Mouse (Mus musculus): ENCODE results near the gene Pbxip1. TPM values are rescaled to one million over a fixed set of nuclear protein-coding genes. Genes with fewer than 3 reads are reported as not detected.

Pbxip1 gene
- polyA plus RNA-seq, 1 experiment, result 36.5 TPM

DNA sequence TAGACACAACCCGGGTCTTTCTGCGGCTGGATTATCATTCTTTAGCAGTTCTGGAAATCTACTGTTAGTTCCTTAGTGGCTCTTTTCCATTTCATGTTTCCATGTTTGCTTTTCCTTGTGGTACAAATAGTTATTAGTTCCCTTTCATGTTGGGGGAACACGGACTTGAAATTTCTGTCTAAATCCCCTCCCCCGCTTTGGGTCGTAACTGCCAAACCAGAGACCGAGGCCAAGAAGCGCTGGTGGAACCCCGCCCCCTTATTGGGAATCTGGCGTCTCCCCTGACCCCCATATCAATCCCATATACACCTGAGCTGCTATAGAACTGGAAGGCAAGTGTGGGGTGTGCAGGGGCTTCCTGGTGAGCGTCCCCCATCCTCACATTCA, 41.1 kb upstream of the Pbxip1 start:
- Histone ChIP-seq H3K4me1 (ENCODE audit: control insufficient read depth, insufficient read depth, insufficient read length, low read length) (no peaks in the 10 kb centered on the region; the same call in 1 of the 2 replicates), H3K36me3 (ENCODE audit: control insufficient read depth, insufficient read depth, low read length) (peaks cover 3% of the 10 kb centered on the region; the same call in 1 of the 2 replicates), H3K27me3 (ENCODE audit: control insufficient read depth, insufficient read depth, low read length) (no peaks in the 10 kb centered on the region), H3K4me3 (ENCODE audit: low read depth, low read length) (peak overlapping the region; percentile 72), H3K27ac (ENCODE audit: insufficient read depth, low read depth, low read length) (peak overlapping the region; percentile 97)
- 4% methylated on average over 10 of the region's 10 CpGs for WGBS
- TF ChIP-seq CTCF (IDR thresholded peaks at IDR 0.05; ENCODE audit: extremely low read depth, insufficient read length, insufficient replicate concordance, low read depth, low read length) (no peak), POLR2A (IDR thresholded peaks at IDR 0.05; ENCODE audit: low read depth, low read length) (no peak)

GRCm38 (mm10) chr3:89395806-89396653, 40.5 kb upstream of the Pbxip1 start:
- WGBS, result under 1% methylated on average over 42 of the region's 44 CpGs
- H3K36me3 ChIP-seq (ENCODE audit: control insufficient read depth, insufficient read depth, low read length), result peaks cover 3% of the 10 kb centered on the region; the same call in 1 of the 2 replicates
- H3K4me3 ChIP-seq (ENCODE audit: low read depth, low read length), result peak overlapping the region; percentile 72
- TF ChIP-seq CTCF (IDR thresholded peaks at IDR 0.05; ENCODE audit: extremely low read depth, insufficient read length, insufficient replicate concordance, low read depth, low read length) (peak; percentile 92; the same call in 1 of the 2 replicates), POLR2A (IDR thresholded peaks at IDR 0.05; ENCODE audit: low read depth, low read length) (no peak; the same call in 1 of the 2 replicates)
- no peaks in the 10 kb centered on the region; the same call in 1 of the 2 replicates for H3K4me1 ChIP-seq (ENCODE audit: control insufficient read depth, insufficient read depth, insufficient read length, low read length)
- no peaks in the 10 kb centered on the region for H3K27me3 ChIP-seq (ENCODE audit: control insufficient read depth, insufficient read depth, low read length)
- peak overlapping the region; percentile 97 for H3K27ac ChIP-seq (ENCODE audit: insufficient read depth, low read depth, low read length)

DNA sequence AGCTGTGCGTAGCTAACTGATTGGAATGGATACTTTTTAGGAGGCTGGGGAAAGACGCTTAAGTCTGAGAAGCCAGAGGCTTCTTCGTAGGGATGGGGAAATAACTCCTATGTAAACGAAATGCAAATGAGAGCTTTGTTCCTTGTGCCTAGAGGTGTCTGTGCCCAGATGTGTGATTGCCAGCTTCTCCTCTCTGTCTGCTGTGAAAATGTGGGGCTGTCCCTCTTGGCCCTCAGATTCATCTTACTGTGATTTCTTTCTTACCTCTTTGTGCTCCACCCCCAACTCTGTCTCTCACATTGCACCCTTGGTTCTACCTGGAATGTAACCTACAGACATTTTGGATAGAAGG, 39.9 kb upstream of the Pbxip1 start:
- peak overlapping the region; percentile 72; the same call in 1 of the 2 replicates for H3K4me3 ChIP-seq (ENCODE audit: low read depth, low read length)
- TF ChIP-seq CTCF (IDR thresholded peaks at IDR 0.05; ENCODE audit: extremely low read depth, insufficient read length, insufficient replicate concordance, low read depth, low read length), result no peak
- TF ChIP-seq POLR2A (IDR thresholded peaks at IDR 0.05; ENCODE audit: low read depth, low read length), result no peak
- H3K4me1 ChIP-seq (ENCODE audit: control insufficient read depth, insufficient read depth, insufficient read length, low read length), result no peaks in the 10 kb centered on the region; the same call in 1 of the 2 replicates
- 3% methylated on average over 4 of the region's 4 CpGs for WGBS
- no peak overlapping the region for H3K27ac ChIP-seq (ENCODE audit: insufficient read depth, low read depth, low read length)
- no peaks in the 10 kb centered on the region for H3K27me3 ChIP-seq (ENCODE audit: control insufficient read depth, insufficient read depth, low read length)
- peaks cover 7% of the 10 kb centered on the region for H3K36me3 ChIP-seq (ENCODE audit: control insufficient read depth, insufficient read depth, low read length)

DNA sequence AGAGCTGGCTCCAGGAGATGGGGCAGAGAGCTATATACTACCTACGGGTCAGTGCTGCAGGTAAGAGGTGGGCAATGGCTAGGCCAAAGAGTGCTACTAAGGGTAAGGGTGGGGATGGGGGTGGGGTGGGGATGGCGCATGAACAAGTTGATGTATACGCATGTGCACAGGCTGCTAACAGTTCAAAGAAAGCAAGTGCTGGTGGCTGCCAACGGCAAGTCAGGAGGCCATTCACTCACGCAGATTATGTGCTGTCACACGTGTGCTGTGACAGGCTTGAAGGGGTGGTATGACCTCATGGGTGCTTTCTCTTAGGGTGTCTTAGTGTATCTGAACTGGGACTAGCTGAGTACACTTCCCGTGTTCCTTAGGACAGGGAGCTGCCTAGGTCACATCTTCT, 35.2 kb upstream of the Pbxip1 start:
- peaks cover 39% of the 10 kb centered on the region for H3K36me3 ChIP-seq (ENCODE audit: control insufficient read depth, insufficient read depth, low read length)
- no peak for TF ChIP-seq POLR2A (IDR thresholded peaks at IDR 0.05; ENCODE audit: low read depth, low read length)
- no peak for TF ChIP-seq CTCF (IDR thresholded peaks at IDR 0.05; ENCODE audit: extremely low read depth, insufficient read length, insufficient replicate concordance, low read depth, low read length)
- H3K27me3 ChIP-seq (ENCODE audit: control insufficient read depth, insufficient read depth, low read length), result no peaks in the 10 kb centered on the region
- H3K4me3 ChIP-seq (ENCODE audit: low read depth, low read length), result no peak overlapping the region
- H3K27ac ChIP-seq (ENCODE audit: insufficient read depth, low read depth, low read length), result no peak overlapping the region
- 77% methylated on average over 7 of the region's 7 CpGs for WGBS
- peaks cover 6% of the 10 kb centered on the region; the same call in 1 of the 2 replicates for H3K4me1 ChIP-seq (ENCODE audit: control insufficient read depth, insufficient read depth, insufficient read length, low read length)

GRCm38 (mm10) chr3:89402693-89403092, 33.8 kb upstream of the Pbxip1 start, which contains the start of gene Lenep:
Gene Lenep, minus strand, starts transcription at chr3:89402793.
- Histone ChIP-seq H3K4me1 (ENCODE audit: control insufficient read depth, insufficient read depth, insufficient read length, low read length) (peaks cover 6% of the 10 kb centered on the region; the same call in 1 of the 2 replicates), H3K4me3 (ENCODE audit: low read depth, low read length) (no peak within 1 kb of the TSS), H3K36me3 (ENCODE audit: control insufficient read depth, insufficient read depth, low read length) (peaks cover 48% of the 10 kb centered on the region), H3K27me3 (ENCODE audit: control insufficient read depth, insufficient read depth, low read length) (no peaks in the 10 kb centered on the region), H3K27ac (ENCODE audit: insufficient read depth, low read depth, low read length) (no peak within 1 kb of the TSS)
- WGBS, result 81% methylated on average over 5 of the region's 5 CpGs
- TF ChIP-seq POLR2A (IDR thresholded peaks at IDR 0.05; ENCODE audit: low read depth, low read length) (no peak), CTCF (IDR thresholded peaks at IDR 0.05; ENCODE audit: extremely low read depth, insufficient read length, insufficient replicate concordance, low read depth, low read length) (no peak)

GRCm38 (mm10) chr3:89406887-89407286, 29.6 kb upstream of the Pbxip1 start:
- peaks cover 50% of the 10 kb centered on the region for H3K36me3 ChIP-seq (ENCODE audit: control insufficient read depth, insufficient read depth, low read length)
- 87% methylated on average over 6 of the region's 6 CpGs for WGBS
- H3K4me3 ChIP-seq (ENCODE audit: low read depth, low read length), result no peak overlapping the region
- H3K4me1 ChIP-seq (ENCODE audit: control insufficient read depth, insufficient read depth, insufficient read length, low read length), result peaks cover 7% of the 10 kb centered on the region; the same call in 1 of the 2 replicates
- H3K27me3 ChIP-seq (ENCODE audit: control insufficient read depth, insufficient read depth, low read length), result no peaks in the 10 kb centered on the region
- TF ChIP-seq CTCF (IDR thresholded peaks at IDR 0.05; ENCODE audit: extremely low read depth, insufficient read length, insufficient replicate concordance, low read depth, low read length), result no peak
- no peak for TF ChIP-seq POLR2A (IDR thresholded peaks at IDR 0.05; ENCODE audit: low read depth, low read length)
- no peak overlapping the region for H3K27ac ChIP-seq (ENCODE audit: insufficient read depth, low read depth, low read length)

DNA sequence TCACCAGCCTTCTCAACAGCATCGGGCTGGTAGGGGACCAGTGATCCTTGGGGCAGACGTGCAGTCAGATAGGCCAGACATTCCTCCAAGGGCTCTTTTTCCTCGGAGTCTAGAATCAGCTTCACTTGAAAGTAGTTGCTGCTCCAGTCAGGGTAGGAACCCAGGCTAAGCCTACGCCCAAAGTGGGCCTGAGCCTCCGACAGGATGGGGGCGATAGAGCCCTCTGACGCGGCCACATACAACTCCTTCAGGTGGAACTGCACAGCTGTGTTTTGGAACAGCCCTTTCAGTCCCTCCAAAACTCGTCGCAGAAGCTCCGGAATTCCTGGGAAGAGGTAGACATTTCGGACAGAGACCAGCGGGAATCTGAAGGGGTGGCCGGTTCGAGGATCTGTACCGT, 28.1 kb upstream of the Pbxip1 start:
- no peak overlapping the region for H3K4me3 ChIP-seq (ENCODE audit: low read depth, low read length)
- no peak for TF ChIP-seq CTCF (IDR thresholded peaks at IDR 0.05; ENCODE audit: extremely low read depth, insufficient read length, insufficient replicate concordance, low read depth, low read length)
- TF ChIP-seq POLR2A (IDR thresholded peaks at IDR 0.05; ENCODE audit: low read depth, low read length), result no peak
- no peaks in the 10 kb centered on the region for H3K27me3 ChIP-seq (ENCODE audit: control insufficient read depth, insufficient read depth, low read length)
- H3K4me1 ChIP-seq (ENCODE audit: control insufficient read depth, insufficient read depth, insufficient read length, low read length), result peaks cover 2% of the 10 kb centered on the region; the same call in 1 of the 2 replicates
- H3K27ac ChIP-seq (ENCODE audit: insufficient read depth, low read depth, low read length), result no peak overlapping the region
- H3K36me3 ChIP-seq (ENCODE audit: control insufficient read depth, insufficient read depth, low read length), result peaks cover 36% of the 10 kb centered on the region
- WGBS, result 83% methylated on average over 16 of the region's 16 CpGs
